Mouse (Mus musculus) ES-Bruce4 (cell line): ENCODE results near the gene Btg2.

Source experiments
- CTCF ChIP-seq: IDR thresholded peaks from one replicate; pipeline ENCODE4 v1.8.1; 2011; ENCODE audit warnings: low read depth, low read length
- EP300 ChIP-seq: IDR thresholded peaks from 2 replicates; pipeline ENCODE4 v1.6.1; 2011; ENCODE audit warnings: low read depth, low read length; ENCODE audit not compliant: insufficient read depth
- POLR2A ChIP-seq: IDR thresholded peaks from one replicate; pipeline ENCODE4 v1.8.1; 2011; ENCODE audit warnings: low read length; ENCODE audit not compliant: insufficient read depth

GRCm38 (mm10) chr1:134047431-134047830 lies 31.5 kb downstream of the Btg2 start:
- TF ChIP-seq EP300 (no peak), CTCF (no peak), POLR2A (no peak)
